Mouse (Mus musculus): ENCODE results near the gene Fam189b. TPM values are rescaled to one million over a fixed set of nuclear protein-coding genes. Genes with fewer than 3 reads are reported as not detected.
"Not testable (repeated sequence)": the region's sequence is repeated elsewhere in the genome, so short reads cannot be mapped to it uniquely, and the experiment has no call there.

Gene Fam189b
- polyA plus RNA-seq, 2 experiments from 2014 or later = 158 to 168 TPM

GRCm38 (mm10) chr3:89206695-89207094 is 23.8 kb downstream of the Fam189b start:
- no peak for ATAC-seq

- ATAC-seq = no peak
Measured at GRCm38 (mm10) chr3:89208075-89208657, 25.2 kb downstream of the Fam189b start.

- no peak for ATAC-seq
Measured at GRCm38 (mm10) chr3:89208736-89209135, 25.8 kb downstream of the Fam189b start.

- no peak for ATAC-seq
Measured at GRCm38 (mm10) chr3:89209731-89210130, 26.8 kb downstream of the Fam189b start.

GRCm38 (mm10) chr3:89210162-89210561 is 27.2 kb downstream of the Fam189b start:
- no peak for ATAC-seq

GRCm38 (mm10) chr3:89210731-89211130 is 27.8 kb downstream of the Fam189b start:
- no peak for ATAC-seq

GRCm38 (mm10) chr3:89213803-89214530 is 31.0 kb downstream of the Fam189b start:
- ATAC-seq = peak; percentile 87

GRCm38 (mm10) chr3:89214681-89215411 is 31.9 kb downstream of the Fam189b start, which contains the start of gene Thbs3:
Gene Thbs3, plus strand, starts transcription at chr3:89215180.
- peak; percentile 37 for ATAC-seq

GRCm38 (mm10) chr3:89215853-89216252 is 32.9 kb downstream of the Fam189b start:
- ATAC-seq = peak; percentile 25

GRCm38 (mm10) chr3:89216407-89216806 is 33.5 kb downstream of the Fam189b start:
- not testable (repeated sequence) for ATAC-seq

- no peak for ATAC-seq
Measured at GRCm38 (mm10) chr3:89218271-89218670, 35.3 kb downstream of the Fam189b start.

- ATAC-seq = no peak
Measured at GRCm38 (mm10) chr3:89219546-89219945, 36.6 kb downstream of the Fam189b start.

- ATAC-seq = no peak
Measured at GRCm38 (mm10) chr3:89221167-89221566, 38.2 kb downstream of the Fam189b start.

- ATAC-seq = no peak
Measured at GRCm38 (mm10) chr3:89224796-89225195, 41.9 kb downstream of the Fam189b start.

- ATAC-seq = no peak
Measured at GRCm38 (mm10) chr3:89225321-89225815, 42.4 kb downstream of the Fam189b start.

- no peak for ATAC-seq
Measured at GRCm38 (mm10) chr3:89225918-89226317, 43.0 kb downstream of the Fam189b start.

- ATAC-seq = no peak
Measured at GRCm38 (mm10) chr3:89226361-89226760, 43.4 kb downstream of the Fam189b start.

- ATAC-seq = no peak
Measured at GRCm38 (mm10) chr3:89226900-89227299, 44.0 kb downstream of the Fam189b start, which contains the start of gene Mtx1. Gene Mtx1, minus strand, starts transcription at chr3:89227088.

GRCm38 (mm10) chr3:89227307-89228179 is 44.6 kb downstream of the Fam189b start:
- ATAC-seq = peak; percentile 62

GRCm38 (mm10) chr3:89228180-89228549 is 45.2 kb downstream of the Fam189b start:
- peak; percentile 52 for ATAC-seq

- no peak for ATAC-seq
Measured at GRCm38 (mm10) chr3:89228836-89229235, 45.9 kb downstream of the Fam189b start, which contains the start of gene Muc1. Gene Muc1, plus strand, starts transcription at chr3:89229057.

GRCm38 (mm10) chr3:89229276-89229675 is 46.3 kb downstream of the Fam189b start:
- no peak for ATAC-seq

Data from activated CD4-positive, CD25-positive, alpha-beta regulatory T cell, adult 4 months (primary cell).